Mouse (Mus musculus) kidney, postnatal 0 days (tissue): ENCODE data around the gene Fgfr1op. TPM values are rescaled to one million over a fixed set of nuclear protein-coding genes. Genes with fewer than 3 reads are reported as not detected.
"Not testable (repeated sequence)": the region's sequence is repeated elsewhere in the genome, so short reads cannot be mapped to it uniquely, and the experiment has no call there.

Experiments
- ATAC-seq: fragments of 200-750 bp; cut with Nextera tagmentation; replicated peaks from 2 replicates; pipeline ENCODE4 v1.8.0; 2017; ENCODE audit warnings: low read depth, moderate number of reproducible peaks, moderate TSS enrichment, moderate library complexity; ENCODE audit not compliant: low FRiP score
- DNase-seq: peaks from one replicate; pipeline ENCODE4 v3.0.0-alpha.2; 2016; ENCODE audit warnings: low spot score
- H3K27ac ChIP-seq: fragments of 300-500 bp; sonication (generic); 2 replicates; pipeline ENCODE4 v1.5.1; 2014; ENCODE audit warnings: mild to moderate bottlenecking
- H3K27me3 ChIP-seq: fragments of 300-500 bp; sonication (generic); 2 replicates; pipeline ENCODE4 v1.6.1; 2014; ENCODE audit warnings: low read length, mixed read lengths; ENCODE audit not compliant: insufficient read depth
- H3K36me3 ChIP-seq: fragments of 300-500 bp; sonication (generic); 2 replicates; pipeline ENCODE4 v1.6.1; 2014; ENCODE audit warnings: low read length, mixed read lengths; ENCODE audit not compliant: insufficient read depth
- H3K4me1 ChIP-seq: fragments of 300-500 bp; sonication (generic); replicated peaks from 2 replicates; pipeline ENCODE4 v1.6.1; 2014; ENCODE audit warnings: antibody characterized with exemption, low read length, mixed read lengths; ENCODE audit not compliant: insufficient read depth
- H3K4me2 ChIP-seq: fragments of 300-500 bp; sonication (generic); 2 replicates; pipeline ENCODE4 v1.6.1; 2014; ENCODE audit warnings: mild to moderate bottlenecking, low read length, moderate library complexity, mixed read lengths
- H3K4me3 ChIP-seq: fragments of 300-500 bp; sonication (generic); replicated peaks from 2 replicates; pipeline ENCODE4 v1.5.1; 2014; ENCODE audit warnings: low read depth, low read length
- H3K9ac ChIP-seq: fragments of 300-500 bp; sonication (generic); 2 replicates; pipeline ENCODE4 v1.6.1; 2014; ENCODE audit warnings: low read depth, low read length
- H3K9me3 ChIP-seq: fragments of 300-500 bp; sonication (generic); replicated peaks from 2 replicates; pipeline ENCODE4 v1.6.1; 2016; ENCODE audit warnings: low read length, inconsistent platforms, mixed read lengths
- CTCF ChIP-seq: IDR thresholded peaks from 2 replicates; pipeline ENCODE4 v1.5.1; 2016; ENCODE audit warnings: antibody characterized with exemption, low read depth, mild to moderate bottlenecking, moderate library complexity
- WGBS: fragments of 180-500 bp; shearing (Covaris S2); extraction: QIAGEN DNeasy Blood & Tissue Kit; methylation state at CpG from one replicate; pipeline ENCODE4 v1.1.7; 2014; 5-methylcytosine and 5-hydroxymethylcytosine counted together
- polyA plus RNA-seq: library from polyadenylated mRNA; unstranded; fragments of >200 nt; fragmentation: Nextera tagmentation; extraction: Ambion mirVana; gene quantifications from 2 replicates; pipeline ENCODE4 v1.2.1, GENCODE M21; 2015

The Fgfr1op gene
- polyA plus RNA-seq, 1 experiment from 2014 or later, result 28.7 TPM

GRCm38 (mm10) chr17:8199067-8199935 lies 34.0 kb downstream of the Fgfr1op start:
- Histone ChIP-seq H3K4me1 (no peaks in the 10 kb centered on the region), H3K9ac (no peak overlapping the region), H3K9me3 (no peaks in the 10 kb centered on the region), H3K27ac (no peak overlapping the region), H3K27me3 (no peaks in the 10 kb centered on the region), H3K36me3 (peaks cover 21% of the 10 kb centered on the region), H3K4me2 (no peak overlapping the region), H3K4me3 (no peak overlapping the region)
- no peak for TF ChIP-seq CTCF
- ATAC-seq (no peak), DNase-seq (no peak)
- WGBS, result 83% methylated on average over 11 of the region's 11 CpGs

- DNase-seq (no peak), ATAC-seq (no peak)
- no peak for TF ChIP-seq CTCF
- no peaks in the 10 kb centered on the region for H3K27me3 ChIP-seq
- H3K9ac ChIP-seq, result no peak overlapping the region
- no peak overlapping the region for H3K27ac ChIP-seq
- no peak overlapping the region for H3K4me3 ChIP-seq
- H3K4me2 ChIP-seq, result no peak overlapping the region
- no peaks in the 10 kb centered on the region for H3K4me1 ChIP-seq
- H3K36me3 ChIP-seq, result peaks cover 15% of the 10 kb centered on the region
- 71% methylated on average over 1 of the region's 1 CpGs for WGBS
- H3K9me3 ChIP-seq, result no peaks in the 10 kb centered on the region
Measured at GRCm38 (mm10) chr17:8199936-8200330, 34.6 kb downstream of the Fgfr1op start.

GRCm38 (mm10) chr17:8203487-8203886 lies 38.2 kb downstream of the Fgfr1op start:
- H3K36me3 ChIP-seq, result no peaks in the 10 kb centered on the region
- no peaks in the 10 kb centered on the region for H3K27me3 ChIP-seq
- H3K4me2 ChIP-seq, result no peak overlapping the region
- DNase-seq, result no peak
- ATAC-seq, result no peak
- H3K4me1 ChIP-seq, result no peaks in the 10 kb centered on the region
- 67% methylated on average over 1 of the region's 1 CpGs for WGBS
- no peaks in the 10 kb centered on the region for H3K9me3 ChIP-seq
- no peak overlapping the region for H3K27ac ChIP-seq
- no peak overlapping the region for H3K9ac ChIP-seq
- no peak overlapping the region for H3K4me3 ChIP-seq
- no peak for TF ChIP-seq CTCF

- not testable (repeated sequence) for H3K27me3 ChIP-seq, H3K36me3 ChIP-seq, ATAC-seq, DNase-seq, H3K9me3 ChIP-seq, H3K4me3 ChIP-seq, H3K27ac ChIP-seq, H3K9ac ChIP-seq, H3K4me2 ChIP-seq, H3K4me1 ChIP-seq
- 43% methylated on average over 1 of the region's 1 CpGs for WGBS
Measured at GRCm38 (mm10) chr17:8205221-8205631, 39.9 kb downstream of the Fgfr1op start.

- DNase-seq, result no peak
- H3K9ac ChIP-seq, result no peak overlapping the region
Measured at GRCm38 (mm10) chr17:8206691-8207090, 41.4 kb downstream of the Fgfr1op start.

GRCm38 (mm10) chr17:8209696-8210095 lies 44.4 kb downstream of the Fgfr1op start:
- WGBS, result 88% methylated on average over 2 of the region's 2 CpGs
- H3K9me3 ChIP-seq, result no peaks in the 10 kb centered on the region
- TF ChIP-seq CTCF, result no peak
- H3K9ac ChIP-seq, result no peak overlapping the region
- no peaks in the 10 kb centered on the region for H3K36me3 ChIP-seq
- DNase-seq (no peak), ATAC-seq (no peak)
- H3K27me3 ChIP-seq, result no peaks in the 10 kb centered on the region
- no peak overlapping the region for H3K27ac ChIP-seq
- H3K4me1 ChIP-seq, result no peaks in the 10 kb centered on the region
- no peak overlapping the region for H3K4me2 ChIP-seq
- no peak overlapping the region for H3K4me3 ChIP-seq

More at GRCm38 (mm10) chr17:8206691-8207090, 41.4 kb downstream of the Fgfr1op start:
- WGBS, result 88% methylated on average over 5 of the region's 5 CpGs
- no peak for TF ChIP-seq CTCF
- no peak overlapping the region for H3K4me2 ChIP-seq
- H3K4me3 ChIP-seq, result no peak overlapping the region
- no peak for ATAC-seq
- H3K27ac ChIP-seq, result no peak overlapping the region
- H3K9me3 ChIP-seq, result no peaks in the 10 kb centered on the region
- H3K4me1 ChIP-seq, result no peaks in the 10 kb centered on the region
- no peaks in the 10 kb centered on the region for H3K36me3 ChIP-seq
- H3K27me3 ChIP-seq, result no peaks in the 10 kb centered on the region
